Mouse (Mus musculus): Measurements from ENCODE around the gene A2ml1.
"Not testable (repeated sequence)": the region's sequence is repeated elsewhere in the genome, so short reads cannot be mapped to it uniquely, and the experiment has no call there.

A2ml1 gene

GRCm38 (mm10) chr6:128581508-128581907 is at the start of gene A2ml1:
Gene A2ml1 (minus strand): TSS chr6:128581608.
- DNase-seq (ENCODE audit: inconsistent age in 2 of 2, low spot score in 1 of 2): no peak

DNA sequence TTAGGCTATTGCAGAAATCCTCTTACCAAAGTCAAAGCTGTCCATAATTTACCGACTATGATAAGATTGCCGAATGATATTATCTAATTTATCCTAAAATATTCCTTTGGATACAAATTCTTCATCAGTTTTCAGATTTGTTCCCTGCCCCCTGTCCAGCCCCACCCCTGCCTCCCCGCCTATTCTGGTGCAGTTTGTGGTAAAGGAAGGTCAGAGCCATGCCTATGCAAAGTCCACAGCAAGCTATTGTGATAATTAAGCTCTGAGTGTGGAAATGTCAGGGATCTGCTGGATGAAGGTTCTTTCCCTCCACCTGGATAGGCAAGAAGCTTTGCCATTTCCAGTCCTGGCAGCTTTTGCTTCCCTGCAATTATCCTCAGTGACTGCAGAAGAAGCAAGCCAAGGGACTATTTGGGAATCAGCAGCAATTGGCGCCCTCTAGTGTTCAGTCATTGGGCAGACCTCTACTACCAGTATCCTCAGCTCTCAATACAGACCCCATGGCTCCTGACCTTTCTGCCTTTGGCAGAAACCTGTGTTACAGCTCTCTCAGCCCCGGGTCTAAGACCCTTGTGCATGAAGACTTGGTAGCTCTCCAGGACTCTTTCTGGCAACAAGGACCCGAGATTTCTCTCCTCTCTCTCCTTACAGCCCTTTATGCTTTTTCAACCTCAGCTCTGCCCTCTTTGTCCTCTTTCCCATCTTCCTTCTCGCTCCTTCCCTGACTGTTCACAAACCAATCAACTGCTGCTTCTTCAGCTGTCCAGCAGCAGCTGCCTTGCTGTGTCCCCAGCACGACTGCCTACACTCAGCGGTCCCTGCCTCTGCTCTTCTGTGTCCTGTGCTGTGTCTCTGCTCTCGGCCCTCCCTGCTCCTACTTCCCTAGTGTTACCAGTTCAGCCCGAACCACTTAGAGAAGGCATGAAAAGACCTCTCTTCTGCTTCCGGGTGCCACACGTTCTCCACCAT is 48.6 kb upstream of the A2ml1 start:
- DNase-seq (ENCODE audit: inconsistent age in 2 of 2, low spot score in 1 of 2): peak; percentile 22 to 77

GRCm38 (mm10) chr6:128625246-128625645 is 43.8 kb upstream of the A2ml1 start:
- not testable (repeated sequence) for DNase-seq (ENCODE audit: inconsistent age in 2 of 2, low spot score in 1 of 2)

DNA sequence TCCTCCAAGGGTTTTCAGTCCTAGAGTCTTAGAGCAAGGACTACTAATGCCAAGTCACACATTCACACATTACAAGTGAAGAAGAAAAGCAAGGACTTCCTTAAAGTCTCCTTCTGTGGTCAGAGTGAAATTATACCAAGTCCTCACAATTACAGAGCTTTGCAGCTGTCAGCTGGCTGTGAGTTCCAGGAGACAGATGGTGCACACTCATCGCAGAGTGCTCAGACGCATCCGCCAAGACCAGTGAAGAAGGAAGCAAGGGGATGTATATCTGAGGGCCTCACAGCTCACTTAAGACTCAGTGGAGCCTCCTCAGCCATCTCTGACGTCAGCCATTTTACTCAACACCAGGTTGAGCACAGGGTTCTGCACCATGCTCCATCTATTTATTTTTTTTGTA is 43.0 kb upstream of the A2ml1 start:
- no peak for DNase-seq (ENCODE audit: inconsistent age in 2 of 2, low spot score in 1 of 2)

DNA sequence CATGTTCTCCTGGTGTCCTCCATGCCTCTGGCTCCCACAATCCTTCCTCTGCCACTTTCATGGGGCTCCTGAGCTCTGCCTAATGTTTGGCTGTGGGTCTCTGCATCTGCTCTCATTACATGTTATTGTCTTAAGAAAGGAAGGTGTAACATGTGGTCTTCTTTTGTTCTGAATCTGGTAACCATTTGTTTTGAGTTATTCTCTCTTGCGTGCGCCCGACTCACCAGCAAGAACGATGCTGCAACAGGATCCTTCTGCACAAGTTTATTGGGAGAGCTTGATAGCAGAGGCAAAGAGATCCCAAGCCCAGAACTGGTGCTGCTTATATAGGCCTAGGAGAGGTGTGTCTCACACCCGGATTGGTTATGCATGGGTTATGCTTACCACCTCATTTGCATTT is 42.0 kb upstream of the A2ml1 start, which contains the start of gene Klrb1a:
Gene Klrb1a, minus strand, starts transcription at position 101 of the 400 bp plus-strand sequence.
- DNase-seq (ENCODE audit: inconsistent age in 2 of 2, low spot score in 1 of 2): not testable (repeated sequence)

DNA sequence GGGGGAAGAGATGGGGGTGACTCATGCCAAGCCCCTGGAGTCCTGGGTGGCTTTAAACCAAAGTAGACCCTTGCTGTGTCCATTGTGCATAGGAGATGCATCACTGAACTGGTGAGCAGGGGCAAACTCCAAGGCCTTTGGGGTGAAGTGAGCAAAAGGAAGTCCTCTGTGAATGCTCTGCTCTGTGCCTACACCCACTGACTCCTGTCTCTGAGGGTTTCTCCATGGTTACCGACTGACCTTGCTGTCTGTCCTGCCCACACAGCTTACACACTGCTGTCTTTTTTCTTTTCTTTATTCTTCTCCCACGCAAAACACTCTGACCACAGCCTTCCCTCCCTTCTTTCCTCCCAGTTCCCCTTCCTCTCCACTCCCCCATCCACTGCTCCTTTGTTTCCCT is 41.3 kb upstream of the A2ml1 start:
- peak in 1 of 2 experiments; percentile 23 for DNase-seq (ENCODE audit: inconsistent age in 2 of 2, low spot score in 1 of 2)

DNA sequence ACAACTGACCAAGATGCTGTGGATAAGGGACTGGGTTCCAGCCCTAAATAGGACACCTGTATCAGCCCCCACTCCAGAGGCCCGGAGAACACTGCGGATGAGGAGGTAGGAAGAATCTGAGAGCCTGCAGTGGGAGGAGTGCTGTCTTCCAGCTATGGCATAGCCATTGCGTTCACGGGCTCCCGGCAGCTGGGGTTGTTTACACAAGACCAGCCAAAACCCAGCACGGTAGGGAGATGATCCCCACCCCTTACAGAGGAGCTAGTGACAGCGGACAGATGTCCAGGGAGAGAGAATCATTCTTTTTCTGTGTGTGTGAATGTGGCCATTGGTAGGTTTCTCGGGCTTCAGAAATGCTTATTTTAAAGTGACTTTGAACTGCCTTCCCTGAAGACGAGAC is 24.9 kb upstream of the A2ml1 start:
- DNase-seq (ENCODE audit: inconsistent age in 2 of 2, low spot score in 1 of 2): no peak

DNA sequence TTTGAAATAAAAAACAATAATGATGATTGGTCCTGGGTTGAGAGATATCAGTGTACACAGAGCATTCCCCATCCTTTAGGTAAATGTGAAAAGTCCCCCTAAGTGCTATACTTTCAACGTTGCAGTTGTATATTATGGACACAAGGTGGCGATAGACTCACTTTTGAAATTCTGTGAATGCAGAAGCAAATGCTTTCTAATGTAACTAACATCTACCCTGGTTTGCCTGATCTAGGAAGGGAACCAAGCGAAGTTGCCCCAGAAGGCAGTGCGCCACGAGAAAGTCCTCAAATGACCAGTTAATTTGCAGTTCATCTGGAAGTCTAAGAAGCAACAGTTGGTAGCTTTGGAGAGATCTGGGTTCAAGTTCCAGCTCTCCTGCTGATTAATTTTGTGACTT is 23.1 kb upstream of the A2ml1 start:
- DNase-seq (ENCODE audit: inconsistent age in 2 of 2, low spot score in 1 of 2): peak; percentile 6 to 57

DNA sequence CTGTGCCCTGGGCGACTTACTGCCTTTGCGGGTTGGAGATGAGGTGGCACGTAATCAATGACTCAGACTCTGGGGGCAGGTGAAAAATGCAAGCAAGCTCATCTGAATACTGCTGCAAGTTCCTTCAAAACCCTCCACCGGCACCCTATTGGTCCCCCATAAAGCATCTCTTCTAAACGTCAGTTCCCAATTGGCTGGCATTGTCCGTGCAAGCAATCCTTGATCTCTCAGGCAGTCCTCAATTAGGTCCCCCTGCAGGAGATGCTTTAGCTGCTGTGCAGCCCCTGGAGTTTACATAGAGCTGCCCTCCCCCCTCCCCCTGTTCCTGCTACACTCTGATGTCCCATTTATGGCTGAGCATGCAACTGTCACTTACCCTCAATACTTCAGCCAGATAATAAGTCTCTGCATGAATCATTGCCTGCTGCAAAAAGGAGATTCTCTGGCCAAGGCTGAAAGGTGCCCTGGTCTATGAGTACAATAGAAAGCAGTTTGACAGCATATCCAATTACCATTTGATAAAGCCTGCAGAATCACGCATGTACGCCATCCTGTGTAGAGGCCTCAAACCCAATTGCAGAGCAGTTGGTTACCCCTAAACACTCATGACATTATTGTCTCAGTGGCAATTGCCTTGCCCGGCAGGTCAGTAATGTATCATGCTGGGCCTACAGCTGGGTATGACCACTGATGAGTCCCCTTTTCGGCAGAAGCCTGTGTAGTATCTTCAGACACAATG is 21.2 kb upstream of the A2ml1 start:
- no peak for DNase-seq (ENCODE audit: inconsistent age in 2 of 2, low spot score in 1 of 2)

- no peak for DNase-seq (ENCODE audit: inconsistent age in 2 of 2, low spot score in 1 of 2)
Measured at GRCm38 (mm10) chr6:128602026-128602425, 20.6 kb upstream of the A2ml1 start.

DNA sequence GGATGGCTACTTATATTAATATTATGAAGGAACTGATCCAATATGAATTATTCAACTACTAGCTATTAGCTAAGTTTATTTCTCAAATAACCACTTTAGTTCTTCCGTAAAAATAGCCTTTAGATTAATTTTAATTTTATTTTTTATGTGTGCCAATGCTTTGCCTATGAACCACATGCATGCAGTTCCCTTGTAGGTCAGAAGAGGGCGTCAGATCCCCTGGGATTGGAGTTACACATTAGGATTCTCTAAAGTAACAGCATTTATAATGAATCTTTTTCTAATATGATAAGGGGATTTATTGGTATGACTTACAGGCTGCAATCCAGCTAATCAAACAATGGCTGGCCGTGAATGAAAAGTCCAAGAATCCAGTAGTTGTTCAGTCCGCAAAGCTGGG is 18.1 kb upstream of the A2ml1 start:
- DNase-seq (ENCODE audit: inconsistent age in 2 of 2, low spot score in 1 of 2): no peak

DNA sequence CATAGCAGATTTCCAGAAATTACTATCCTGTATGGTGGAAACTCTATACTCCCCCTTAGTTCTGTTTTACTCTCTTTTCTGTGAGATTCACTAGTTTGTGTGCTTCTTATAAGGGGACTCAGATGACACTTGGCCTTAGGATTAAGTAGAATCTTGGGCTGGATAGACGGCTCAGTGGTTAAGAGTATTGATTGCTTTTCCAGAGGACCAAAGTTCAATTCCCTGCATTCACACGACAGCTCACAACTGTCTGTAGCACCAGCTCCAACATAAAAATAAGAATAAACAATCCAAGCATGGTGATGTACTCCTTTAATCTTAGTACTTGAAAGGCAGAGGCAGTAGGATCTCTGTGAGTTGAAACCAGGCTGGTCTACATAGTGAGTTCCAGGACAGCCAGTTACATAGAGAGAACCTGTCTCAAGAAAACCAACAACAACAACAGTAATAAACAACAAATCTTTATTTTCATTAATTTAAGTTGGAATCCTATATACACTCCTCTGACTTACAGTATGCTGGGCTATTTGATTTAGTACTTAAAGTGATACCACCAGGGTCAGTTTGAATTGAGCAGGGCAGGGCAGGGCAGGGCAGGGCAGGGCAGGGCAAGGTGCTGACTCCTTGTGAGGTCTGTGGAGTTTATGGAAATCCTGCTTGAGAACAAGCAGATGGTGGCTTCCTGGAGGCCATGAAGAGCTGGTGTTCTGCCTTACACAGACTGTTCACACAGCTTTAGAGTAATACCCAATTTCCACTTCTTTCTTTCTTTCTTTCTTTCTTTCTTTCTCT is 17.0 kb upstream of the A2ml1 start:
- no peak for DNase-seq (ENCODE audit: inconsistent age in 2 of 2, low spot score in 1 of 2)

GRCm38 (mm10) chr6:128597121-128597522 is 15.7 kb upstream of the A2ml1 start:
- peak; percentile 30 to 82 for DNase-seq (ENCODE audit: inconsistent age in 2 of 2, low spot score in 1 of 2)

DNA sequence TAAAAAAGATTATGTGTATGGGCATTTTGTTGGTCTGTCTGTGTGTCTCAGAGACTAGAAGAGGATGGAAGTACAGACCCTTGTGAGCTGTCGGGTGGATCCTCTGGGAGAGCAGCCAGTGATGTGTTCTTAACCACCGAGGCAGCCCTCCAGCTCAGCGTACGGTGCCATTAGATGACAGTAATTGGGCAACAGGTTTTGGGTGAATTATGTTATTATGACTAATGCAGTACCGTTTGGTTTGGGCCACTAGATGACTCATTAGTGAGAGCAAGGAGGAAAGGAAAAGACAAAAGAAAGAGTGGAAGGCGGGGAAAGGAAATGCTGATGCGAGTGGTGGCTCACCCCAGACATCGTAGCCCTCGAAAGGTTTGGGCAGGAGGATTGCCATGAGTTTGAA is 13.2 kb upstream of the A2ml1 start:
- DNase-seq (ENCODE audit: inconsistent age in 2 of 2, low spot score in 1 of 2): peak in 1 of 2 experiments; percentile 75

DNA sequence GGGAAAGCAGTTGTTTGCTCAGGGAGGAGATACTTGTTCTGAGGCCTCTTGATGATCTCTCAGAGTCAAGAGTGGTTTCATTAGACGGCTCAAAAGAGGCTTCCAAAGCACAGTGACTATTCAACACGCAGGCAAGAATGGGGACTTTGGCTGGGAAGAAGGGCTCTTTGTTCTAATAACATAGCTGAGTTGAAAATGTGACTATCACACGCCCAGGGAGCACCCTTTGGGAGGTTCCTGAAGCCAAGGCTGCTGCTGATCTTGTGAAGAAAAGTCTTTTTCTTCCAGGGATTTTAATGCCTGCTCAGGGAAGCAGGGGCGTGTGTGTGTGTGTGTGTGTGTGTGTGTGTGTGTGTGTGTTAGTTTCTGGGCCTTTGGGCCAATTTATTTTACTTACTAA is 8.0 kb upstream of the A2ml1 start:
- no peak for DNase-seq (ENCODE audit: inconsistent age in 2 of 2, low spot score in 1 of 2)

- no peak for DNase-seq (ENCODE audit: inconsistent age in 2 of 2, low spot score in 1 of 2)
Measured at GRCm38 (mm10) chr6:128587619-128588018, 6.2 kb upstream of the A2ml1 start.

GRCm38 (mm10) chr6:128585642-128586245 is 4.3 kb upstream of the A2ml1 start:
- no peak for DNase-seq (ENCODE audit: inconsistent age in 2 of 2, low spot score in 1 of 2)

DNA sequence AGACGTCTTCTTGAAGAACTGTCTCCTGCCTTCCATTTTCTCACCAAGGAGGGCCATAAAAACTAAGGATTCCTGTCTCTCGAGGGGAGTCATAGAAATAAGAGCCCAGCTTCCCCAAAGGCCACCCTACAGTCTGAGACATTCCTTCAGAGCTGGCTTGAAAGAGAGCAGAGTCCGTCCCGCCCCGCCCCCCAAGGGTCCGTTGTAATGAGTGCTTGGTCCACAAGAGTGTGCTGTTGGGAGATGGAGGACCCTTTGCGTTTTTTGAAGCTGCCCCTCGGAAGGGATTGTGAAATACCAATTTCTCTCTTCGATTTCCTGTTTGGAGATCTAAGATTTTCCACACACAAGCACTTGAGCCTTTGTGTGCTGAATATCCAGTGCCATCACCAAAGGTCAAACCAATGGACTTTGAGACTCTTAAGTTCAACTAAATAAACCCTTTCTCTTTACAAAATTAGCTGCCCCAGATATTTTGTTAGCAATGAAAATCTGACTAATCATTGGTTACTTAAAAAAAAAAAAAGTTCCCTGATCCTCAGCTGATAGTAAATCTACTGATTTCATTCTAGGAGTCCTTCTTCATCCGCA is 2.8 kb upstream of the A2ml1 start:
- no peak for DNase-seq (ENCODE audit: inconsistent age in 2 of 2, low spot score in 1 of 2)

DNA sequence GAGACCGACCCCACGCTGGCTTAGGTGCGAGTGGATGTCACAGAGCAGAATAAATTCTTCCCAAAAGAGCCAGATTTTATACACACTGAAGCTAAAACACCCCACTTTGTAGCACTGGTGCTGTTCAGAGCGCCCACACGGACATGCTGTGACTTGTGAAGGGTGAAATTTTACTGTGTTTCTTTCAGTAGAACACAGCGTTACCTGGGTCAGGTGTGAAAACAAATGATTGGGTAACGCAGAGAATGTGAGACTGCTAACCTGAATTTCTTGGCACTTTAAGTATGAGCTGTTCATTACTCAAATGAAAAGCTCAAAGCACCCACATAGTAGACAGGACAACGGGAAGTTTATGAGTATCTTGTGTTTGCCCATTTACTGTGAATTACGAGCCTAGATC is 4.1 kb downstream of the A2ml1 start:
- no peak for DNase-seq (ENCODE audit: inconsistent age in 2 of 2, low spot score in 1 of 2)

DNA sequence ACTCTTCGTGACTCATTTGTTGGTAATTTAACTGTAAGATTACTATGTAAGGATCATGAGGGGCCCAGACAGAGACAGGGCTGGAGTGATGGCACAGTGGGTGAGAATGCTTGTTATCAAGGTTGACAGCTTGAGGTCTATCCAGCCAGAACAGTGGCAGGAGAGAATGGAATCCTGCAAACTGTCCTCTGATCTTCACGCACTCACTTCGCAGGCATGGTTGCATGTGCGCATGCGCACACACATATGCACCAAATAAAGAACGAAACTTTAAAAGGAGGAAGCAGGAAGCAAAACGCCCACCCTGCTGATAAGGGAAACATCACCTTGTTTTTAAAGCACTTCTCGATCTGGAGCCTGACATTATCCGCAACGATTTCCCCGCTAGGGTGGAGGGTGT is 14.8 kb downstream of the A2ml1 start:
- DNase-seq (ENCODE audit: inconsistent age in 2 of 2, low spot score in 1 of 2): no peak

Data from adrenal gland, adult (tissue).